Mouse (Mus musculus) cerebellum, adult 2 months (tissue): Measurements from ENCODE around the gene Colgalt2. TPM values are rescaled to one million over a fixed set of nuclear protein-coding genes. Genes with fewer than 3 reads are reported as not detected.

Experiments
- DNase-seq, 2 experiments: peaks; one replicate each; pipeline ENCODE4 v3.0.0; 2021
- H3K27ac ChIP-seq: fragments of 200-500 bp; 2 replicates; pipeline ENCODE4 v1.5.1; 2012; ENCODE audit warnings: low read length, control low read depth, inconsistent platforms; ENCODE audit not compliant: insufficient read depth
- H3K27me3 ChIP-seq: fragments of 200-500 bp; 2 replicates; pipeline ENCODE4 v1.6.1; 2012; ENCODE audit warnings: inconsistent platforms, mild to moderate bottlenecking, low read length, moderate library complexity; ENCODE audit not compliant: control insufficient read depth, insufficient read depth
- H3K4me1 ChIP-seq: fragments of 200-500 bp; 2 replicates; pipeline ENCODE4 v1.6.1; 2011; ENCODE audit warnings: low read length; ENCODE audit not compliant: control insufficient read depth, insufficient read depth
- H3K4me3 ChIP-seq: fragments of 200-500 bp; replicated peaks from 2 replicates; pipeline ENCODE3; 2011; ENCODE audit warnings: mild to moderate bottlenecking, low read depth, low read length, control low read depth; ENCODE audit not compliant: insufficient read depth
- CTCF ChIP-seq: fragments of 200-500 bp; IDR thresholded peaks from 2 replicates; pipeline ENCODE4 v1.5.1; 2011; ENCODE audit warnings: low read depth, mild to moderate bottlenecking, control low read depth, low read length, moderate library complexity, borderline replicate concordance; ENCODE audit not compliant: insufficient read depth
- POLR2A ChIP-seq: fragments of 200-500 bp; IDR thresholded peaks from 2 replicates; pipeline ENCODE4 v1.6.1; 2011; ENCODE audit warnings: low read length, control low read depth, borderline replicate concordance; ENCODE audit not compliant: insufficient read depth
- WGBS: fragments of 180-500 bp; shearing (Covaris S2); methylation state at CpG from one replicate; pipeline ENCODE4 v1.1.7; 2018; 5-methylcytosine and 5-hydroxymethylcytosine counted together
- polyA plus RNA-seq: library from polyadenylated mRNA; depleted of rRNA; stranded (reverse); fragments of >200 nt; gene quantifications from 2 replicates; pipeline ENCODE4 v1.2.3, GENCODE M21; 2012

The Colgalt2 gene
- polyA plus RNA-seq, 1 experiment: 3.6 TPM

DNA sequence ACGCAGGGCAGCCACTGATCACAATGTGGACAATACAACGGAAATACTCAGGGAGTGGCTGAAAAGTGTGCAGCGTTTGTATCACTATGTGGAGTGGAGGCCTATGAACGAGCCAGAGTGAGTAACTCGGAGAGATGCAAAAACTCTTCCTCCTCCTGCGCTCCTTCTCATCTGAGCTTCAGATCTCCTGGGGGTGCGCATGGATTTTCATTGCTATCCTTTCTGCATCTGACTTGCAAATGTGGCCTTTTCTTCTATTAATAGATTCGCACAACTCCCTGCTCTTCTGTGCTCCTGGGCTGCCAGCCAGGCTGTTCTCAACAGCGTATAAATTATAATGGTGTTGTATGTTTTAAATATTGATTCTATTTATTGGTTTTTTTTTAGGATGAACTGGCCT, 68.8 kb downstream of the Colgalt2 start:
- 38% methylated on average over 9 of the region's 9 CpGs for WGBS
- H3K27me3 ChIP-seq: no peaks in the 10 kb centered on the region
- no peak overlapping the region for H3K27ac ChIP-seq
- H3K4me3 ChIP-seq: no peak overlapping the region
- no peaks in the 10 kb centered on the region for H3K4me1 ChIP-seq
- TF ChIP-seq POLR2A (no peak), CTCF (no peak)
- no peak for DNase-seq

DNA sequence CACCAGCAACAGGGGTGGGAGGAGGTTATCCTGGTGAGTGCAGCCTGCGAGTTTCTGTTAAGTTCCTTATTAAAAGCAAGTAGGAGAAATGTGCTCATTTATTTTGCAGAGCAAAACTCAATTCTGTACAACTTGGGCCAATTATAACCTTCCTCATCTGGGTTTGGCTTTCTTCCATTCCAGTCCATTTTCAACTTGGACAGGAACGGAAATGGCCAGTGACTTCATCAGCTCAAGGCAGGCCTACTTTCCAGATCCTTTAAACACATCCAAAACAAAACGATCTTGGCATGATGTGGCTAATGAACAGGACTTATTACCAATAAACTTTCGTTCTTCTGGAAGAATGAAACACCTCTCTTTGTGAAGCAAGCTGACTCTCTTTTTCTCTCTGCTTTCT, 76.5 kb downstream of the Colgalt2 start:
- H3K4me1 ChIP-seq: no peaks in the 10 kb centered on the region
- no peak overlapping the region for H3K4me3 ChIP-seq
- no peaks in the 10 kb centered on the region for H3K27me3 ChIP-seq
- 65% methylated on average over 4 of the region's 4 CpGs for WGBS
- no peak for TF ChIP-seq POLR2A
- TF ChIP-seq CTCF: no peak
- no peak overlapping the region for H3K27ac ChIP-seq
- no peak for DNase-seq

DNA sequence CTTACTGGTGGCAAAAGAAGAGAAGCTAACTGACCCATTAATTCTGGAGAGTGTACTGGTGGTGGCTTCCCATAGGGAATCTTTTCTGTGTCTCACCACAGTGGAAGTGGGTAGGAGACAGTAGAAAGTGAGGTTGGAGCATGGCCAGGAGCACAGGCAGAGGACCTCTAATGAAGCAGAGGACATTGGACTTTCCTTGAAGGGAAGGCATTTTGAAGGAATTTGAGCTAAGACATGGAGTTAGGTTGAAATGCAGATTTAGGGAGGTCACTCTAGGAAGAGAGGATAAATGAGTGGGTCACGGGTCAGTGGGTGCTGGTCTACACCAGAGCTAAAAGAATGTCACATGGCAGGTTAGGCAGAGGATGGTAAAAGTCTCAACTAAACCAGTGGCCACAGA, 91.2 kb downstream of the Colgalt2 start:
- whole genome bisulfite sequencing: 91% methylated on average over 1 of the region's 1 CpGs
- no peak overlapping the region for H3K27ac ChIP-seq
- no peaks in the 10 kb centered on the region for H3K4me1 ChIP-seq
- H3K27me3 ChIP-seq: no peaks in the 10 kb centered on the region
- no peak for DNase-seq
- TF ChIP-seq POLR2A: no peak
- no peak for TF ChIP-seq CTCF
- no peak overlapping the region for H3K4me3 ChIP-seq

- Histone ChIP-seq H3K27ac (no peak overlapping the region), H3K27me3 (no peaks in the 10 kb centered on the region), H3K4me1 (no peaks in the 10 kb centered on the region), H3K4me3 (no peak overlapping the region)
- DNase-seq: no peak
- WGBS: 66% methylated on average over 1 of the region's 1 CpGs
- TF ChIP-seq POLR2A (no peak), CTCF (no peak)
Measured at GRCm38 (mm10) chr1:152492258-152492657, 92.6 kb downstream of the Colgalt2 start.

DNA sequence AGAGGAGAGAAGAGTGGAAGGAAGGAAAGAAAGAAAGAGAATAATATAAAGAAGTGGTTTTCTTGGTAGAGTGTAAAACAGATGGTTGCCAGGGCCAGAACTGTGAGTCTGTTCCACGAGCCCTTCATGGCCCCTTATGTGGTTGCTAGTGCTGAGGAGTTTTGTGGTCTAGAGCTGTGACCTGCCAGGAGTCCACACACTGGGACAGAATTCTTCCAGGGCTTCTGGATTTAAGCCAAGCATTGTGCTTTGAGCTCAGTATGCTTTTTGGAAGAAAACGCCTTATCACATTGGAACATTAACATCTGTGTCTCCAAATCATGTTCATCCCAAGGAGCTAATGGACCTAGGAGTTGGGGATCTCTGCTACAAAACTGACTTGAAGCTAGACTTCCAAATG, 97.2 kb downstream of the Colgalt2 start:
- 44% methylated on average over 2 of the region's 2 CpGs for WGBS
- no peaks in the 10 kb centered on the region for H3K4me1 ChIP-seq
- DNase-seq: no peak
- TF ChIP-seq POLR2A (no peak), CTCF (no peak)
- H3K27me3 ChIP-seq: no peaks in the 10 kb centered on the region
- H3K27ac ChIP-seq: no peak overlapping the region
- H3K4me3 ChIP-seq: no peak overlapping the region

- WGBS: 72% methylated on average over 11 of the region's 11 CpGs
- no peak overlapping the region for H3K27ac ChIP-seq
- TF ChIP-seq POLR2A (no peak), CTCF (no peak)
Measured at GRCm38 (mm10) chr1:152497581-152497980, 98.0 kb downstream of the Colgalt2 start.

GRCm38 (mm10) chr1:152499802-152500201, 100.2 kb downstream of the Colgalt2 start:
- Histone ChIP-seq H3K27me3 (no peaks in the 10 kb centered on the region), H3K27ac (no peak overlapping the region), H3K4me3 (no peak overlapping the region), H3K4me1 (no peaks in the 10 kb centered on the region)
- 89% methylated on average over 12 of the region's 12 CpGs for WGBS
- no peak for DNase-seq
- TF ChIP-seq POLR2A (no peak), CTCF (no peak)

More at GRCm38 (mm10) chr1:152497581-152497980, 98.0 kb downstream of the Colgalt2 start:
- no peaks in the 10 kb centered on the region for H3K27me3 ChIP-seq
- no peaks in the 10 kb centered on the region for H3K4me1 ChIP-seq
- no peak for DNase-seq
- H3K4me3 ChIP-seq: no peak overlapping the region

GRCm38 (mm10) chr1:152506175-152506574, 106.5 kb downstream of the Colgalt2 start:
- 88% methylated on average over 5 of the region's 5 CpGs for WGBS

More at GRCm38 (mm10) chr1:152506175-152506574, 106.5 kb downstream of the Colgalt2 start:
- H3K27ac ChIP-seq: no peak overlapping the region
- DNase-seq: no peak
- H3K27me3 ChIP-seq: no peaks in the 10 kb centered on the region
- TF ChIP-seq POLR2A (no peak), CTCF (no peak)
- H3K4me3 ChIP-seq: no peak overlapping the region
- no peaks in the 10 kb centered on the region for H3K4me1 ChIP-seq
